In the genomic region with DNA sequence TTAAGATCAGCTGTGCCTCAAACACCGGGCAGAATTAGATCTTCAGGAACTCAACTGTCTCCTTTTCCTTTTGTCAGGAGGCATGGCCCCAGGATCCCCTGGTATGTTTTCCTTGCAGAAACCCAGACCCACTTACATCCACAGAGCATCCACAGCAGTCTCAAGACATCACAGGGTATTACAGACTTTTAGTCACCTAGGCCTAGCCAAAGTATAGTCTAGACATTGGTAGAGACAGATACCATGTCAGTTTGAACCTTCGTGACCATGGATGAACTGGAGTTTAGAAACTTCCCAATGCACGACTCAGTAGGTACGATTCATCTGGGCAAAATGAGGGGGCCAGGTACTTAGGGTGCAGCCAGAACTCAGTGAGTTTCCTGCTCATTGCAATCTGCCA, we compare ENCODE assay signal across 16 mouse cellular contexts. TPM values are rescaled to one million over a fixed set of nuclear protein-coding genes. Genes with fewer than 3 reads are reported as not detected.
A peak's percentile ranks its signal among the peaks of the same experiment; 100 is the strongest.
DNase-seq lines count a peak whose midpoint lies in the region; ATAC-seq and TF ChIP-seq lines count a peak whose summit lies in the region.
"Had no signal": no experiment of that assay in that cellular context is flagged by ENCODE, and none has a peak within 500 bp of the region (broad histone marks: within the 10 kb centered on the region; RNA-seq: fewer than 3 reads in every experiment).

No protein-coding gene starts in this region.

- intact Hi-C loops in heart, postnatal 25 days (cut with DNase I) = loop anchor here (5.0 to 10.0 kb wide), 2 partner anchors 86 to 234 kb away; partner anchors contain the start of gene Hmces
- intact Hi-C loops in left cerebral cortex, adult 2 months (cut with DNase I) = loop anchor here (5.0 kb wide), 2 partner anchors 111 to 161 kb away; partner anchors contain the start of genes Copg1, Gm45140 and Isy1
- intact Hi-C loops in left cerebral cortex, postnatal 10 days (cut with DNase I) = no loop called here

- H3K4me1 ChIP-seq in hindbrain, embryonic 15.5 days (replicated peaks) = peaks cover 13% of the 10 kb centered on the region
- peaks cover 6% of the 10 kb centered on the region; the same call in 1 of the 2 replicates for H3K4me1 ChIP-seq in hindbrain, postnatal 0 days (ENCODE audit: insufficient read depth, low read length)
- H3K4me1 ChIP-seq in CH12.LX (ENCODE audit: control insufficient read depth in 1 of 2, insufficient read depth in 2 of 2) = peaks cover 0 to 8% of the 10 kb centered on the region in 2 experiments; a peak in 2 of 4 replicates

- H3K4me2 ChIP-seq in hindbrain, embryonic 15.5 days = no peak overlapping the region
- H3K4me2 ChIP-seq in hindbrain, postnatal 0 days (ENCODE audit: low read depth, low read length) = no peak overlapping the region
- no peak overlapping the region for H3K4me2 ChIP-seq in CH12.LX (ENCODE audit: insufficient read depth, low read depth, poor library complexity, severe bottlenecking)
- H3K4me2 ChIP-seq: embryonic facial prominence, embryonic 13.5 days; embryonic facial prominence, embryonic 15.5 days; forebrain, embryonic 12.5 days had no signal

- dilution Hi-C loops in CH12.LX (cut with MboI; ENCODE audit: extremely low pct_ligation_motif_present, extremely low pct_unique_long_range_greater_than_20kb, low sequenced_read_pairs) = no loop called here

- no peak for TF ChIP-seq POLR2A in CH12.LX (IDR thresholded peaks at IDR 0.05; ENCODE audit: low read depth, low read length)

- no peak for TF ChIP-seq EP300 in CH12.LX (IDR thresholded peaks at IDR 0.05; ENCODE audit: low read length)

- no peaks in the 10 kb centered on the region; the same call in 1 of the 2 replicates for H3K79me2 ChIP-seq in CH12.LX (replicated peaks; ENCODE audit: control insufficient read depth, extremely low read depth, insufficient read depth, poor library complexity, severe bottlenecking)

- in situ Hi-C loops in CH12.LX (cut with MboI; ENCODE audit: low pct_ligation_motif_present, low pct_unique_long_range_greater_than_20kb, low sequenced_read_pairs) = no loop called here

- H3K27ac ChIP-seq in hindbrain, embryonic 15.5 days (replicated peaks) = 0 out of 2 replicates have a peak overlapping the region, but pooled peaks have one; percentile 23
- no peak overlapping the region for H3K27ac ChIP-seq in hindbrain, postnatal 0 days
- peak overlapping the region; percentile 44 for H3K27ac ChIP-seq in left cerebral cortex, adult 2 months
- 0 out of 2 replicates have a peak overlapping the region, but pooled peaks have one; percentile 11 for H3K27ac ChIP-seq in CH12.LX (ENCODE audit: insufficient read depth, low read depth)
- H3K27ac ChIP-seq: embryonic facial prominence, embryonic 13.5 days; embryonic facial prominence, embryonic 15.5 days; forebrain, embryonic 10.5 days; forebrain, embryonic 12.5 days had no signal

- TF ChIP-seq CTCF in hindbrain, postnatal 0 days (IDR thresholded peaks at IDR 0.05; ENCODE audit: low read depth) = no peak
- no peak for TF ChIP-seq CTCF in left cerebral cortex, adult 2 months (IDR thresholded peaks at IDR 0.05)
- TF ChIP-seq CTCF in CH12.LX (conservative IDR thresholded peaks at IDR 0.05 in 1 of 2, IDR thresholded peaks at IDR 0.05 in 1 of 2; ENCODE audit: low read depth in 2 of 2, low read length in 2 of 2) = no peak

- ATAC-seq in hindbrain, embryonic 15.5 days (ENCODE audit: low FRiP score, low read depth) = no peak
- ATAC-seq in hindbrain, postnatal 0 days = no peak
- ATAC-seq in granulocyte monocyte progenitor cell, adult 5-6 weeks (replicated peaks; ENCODE audit: poor library complexity, severe bottlenecking) = no peak
- ATAC-seq: Patski had no signal

- no peak for TF ChIP-seq RAD21 in CH12.LX (IDR thresholded peaks at IDR 0.05; ENCODE audit: low read depth, low read length)

- peaks cover 32% of the 10 kb centered on the region for H3K36me3 ChIP-seq in hindbrain, embryonic 15.5 days
- H3K36me3 ChIP-seq in hindbrain, postnatal 0 days (ENCODE audit: insufficient read depth, low read length) = peaks cover 24% of the 10 kb centered on the region
- peaks cover 44 to 57% of the 10 kb centered on the region in 2 experiments for H3K36me3 ChIP-seq in CH12.LX (replicated peaks in 1 of 2; ENCODE audit: control insufficient read depth in 1 of 2, insufficient read depth in 1 of 2, low read length in 1 of 2)

- no peak overlapping the region for H3K4me3 ChIP-seq in hindbrain, embryonic 15.5 days
- no peak overlapping the region for H3K4me3 ChIP-seq in hindbrain, postnatal 0 days (ENCODE audit: low read length)
- H3K4me3 ChIP-seq in left cerebral cortex, adult 2 months = no peak overlapping the region
- no peak overlapping the region for H3K4me3 ChIP-seq in CH12.LX (replicated peaks in 1 of 3; ENCODE audit: low read depth in 2 of 3, low read length in 2 of 3, poor library complexity in 1 of 3)
- H3K4me3 ChIP-seq: embryonic facial prominence, embryonic 13.5 days; embryonic facial prominence, embryonic 15.5 days; erythroblast, embryonic 14.5 days; forebrain, embryonic 10.5 days; forebrain, embryonic 12.5 days had no signal

- H3K9ac ChIP-seq in hindbrain, embryonic 15.5 days = no peak overlapping the region
- no peak overlapping the region for H3K9ac ChIP-seq in hindbrain, postnatal 0 days (replicated peaks; ENCODE audit: low read length)
- no peak overlapping the region for H3K9ac ChIP-seq in CH12.LX (ENCODE audit: insufficient read depth, low read depth)
- H3K9ac ChIP-seq: embryonic facial prominence, embryonic 13.5 days; embryonic facial prominence, embryonic 15.5 days; forebrain, embryonic 12.5 days had no signal

- 87% methylated on average over 4 of the region's 4 CpGs for WGBS in hindbrain, embryonic 15.5 days
- WGBS in hindbrain, postnatal 0 days = 86% methylated on average over 4 of the region's 4 CpGs

- no peaks in the 10 kb centered on the region for H3K27me3 ChIP-seq in hindbrain, embryonic 15.5 days
- H3K27me3 ChIP-seq in hindbrain, postnatal 0 days (ENCODE audit: insufficient read depth, low read length) = no peaks in the 10 kb centered on the region
- H3K27me3 ChIP-seq in CH12.LX (replicated peaks) = no peaks in the 10 kb centered on the region
- H3K27me3 ChIP-seq: embryonic facial prominence, embryonic 13.5 days; embryonic facial prominence, embryonic 15.5 days; forebrain, embryonic 12.5 days; Patski had no signal

- DNase-seq in heart, adult 11 months = peak; percentile 87
- DNase-seq in heart, postnatal 25 days (ENCODE audit: low spot score) = no peak
- DNase-seq in hindbrain, postnatal 0 days (ENCODE audit: low spot score) = no peak
- no peak for DNase-seq in left cerebral cortex, adult 2 months (ENCODE audit: extremely low spot score in 1 of 2, low spot score in 2 of 2)
- DNase-seq in left cerebral cortex, postnatal 10 days (ENCODE audit: extremely low spot score in 1 of 2, low spot score in 2 of 2) = no peak
- no peak for DNase-seq in CH12.LX (ENCODE audit: extremely low read depth)

- H3K9me3 ChIP-seq in hindbrain, embryonic 15.5 days = no peaks in the 10 kb centered on the region
- no peaks in the 10 kb centered on the region for H3K9me3 ChIP-seq in hindbrain, postnatal 0 days (ENCODE audit: low read length)
- no peaks in the 10 kb centered on the region for H3K9me3 ChIP-seq in CH12.LX (replicated peaks; ENCODE audit: low read length)
- H3K9me3 ChIP-seq: embryonic facial prominence, embryonic 13.5 days; embryonic facial prominence, embryonic 15.5 days; forebrain, embryonic 10.5 days; forebrain, embryonic 12.5 days; G1E had no signal

TF ChIP-seq in CH12.LX, 34 proteins besides CTCF, POLR2A, EP300 and RAD21 (continues in another document):
- TF ChIP-seq GABPA (IDR thresholded peaks at IDR 0.05; ENCODE audit: insufficient replicate concordance, low read depth, low read length) = no peak
- TF ChIP-seq TBP (conservative IDR thresholded peaks at IDR 0.05; ENCODE audit: low read depth, low read length) = no peak
- no peak for TF ChIP-seq JUND (conservative IDR thresholded peaks at IDR 0.05; ENCODE audit: low read depth, low read length)
- no peak for TF ChIP-seq MAX (IDR thresholded peaks at IDR 0.05; ENCODE audit: low read length)
- TF ChIP-seq BHLHE40 (IDR thresholded peaks at IDR 0.05; ENCODE audit: low read depth, low read length) = no peak
- TF ChIP-seq MAFK (IDR thresholded peaks at IDR 0.05; ENCODE audit: insufficient replicate concordance, low read length) = no peak
- no peak for TF ChIP-seq MYC (IDR thresholded peaks at IDR 0.05; ENCODE audit: low read depth, low read length)
- TF ChIP-seq MAZ (IDR thresholded peaks at IDR 0.05; ENCODE audit: low read depth, low read length) = no peak
- no peak for TF ChIP-seq USF1 (IDR thresholded peaks at IDR 0.05; ENCODE audit: low read depth, low read length)
- TF ChIP-seq IRF4 (IDR thresholded peaks at IDR 0.05; ENCODE audit: low read depth, low read length) = no peak
- TF ChIP-seq JUN (IDR thresholded peaks at IDR 0.05; ENCODE audit: insufficient read depth, low read depth, low read length) = no peak
- TF ChIP-seq CHD1 (IDR thresholded peaks at IDR 0.05; ENCODE audit: low read depth, low read length) = no peak

RNA-seq across cellular contexts. Expression of gene H1fx, which starts 16.9 kb away (rescaled TPM):
- total RNA-seq in heart, postnatal 25 days (2021) = 1 to 10 TPM; 1.7 to 2.7 TPM
- polyA plus RNA-seq in hindbrain, embryonic 15.5 days (2015; fragmentation: Nextera tagmentation; extraction: Ambion mirVana) = 46.7 and 51.6 TPM in 2 replicates
- 21.9 and 58.5 TPM in 2 replicates for total RNA-seq in hindbrain, postnatal 0 days (2014; rRNA removed)
- 56.3 and 61.3 TPM in 2 replicates for polyA plus RNA-seq in hindbrain, postnatal 0 days (2015; fragmentation: Nextera tagmentation; extraction: Ambion mirVana)
- total RNA-seq in left cerebral cortex, adult 2 months (2021) = 10 to 100 TPM; 56.4 to 66.3 TPM
- 10 to 100 TPM; 70.6 to 73.5 TPM for total RNA-seq in left cerebral cortex, postnatal 10 days (2021)
- total RNA-seq in CH12.LX (2012; rRNA removed) (0.08 TPM in 1 of 2 replicates, not detected in the other), CH12.LX (2014; rRNA removed) (not detected in 2 replicates)
- not detected in 2 replicates for polyA plus RNA-seq in CH12.LX (2012; ENCODE audit: insufficient read length, low read depth)
- 1.4 and 4.9 TPM in 2 replicates for total RNA-seq in granulocyte monocyte progenitor cell, adult 5-6 weeks (2014; fragmentation: Nextera tagmentation)
- total RNA-seq in granulocyte monocyte progenitor cell, adult 5-6 weeks (2017) = 0.78 and 2.7 TPM in 2 replicates
- total RNA-seq: G1E had no signal
- polyA plus RNA-seq: CD4-positive, CD25-positive, alpha-beta regulatory T cell, adult 4 months; G1E had no signal

RNA-seq across cellular contexts. Expression of gene Rab7, which starts 46.7 kb away (rescaled TPM):
- total RNA-seq in heart, postnatal 25 days (2021) = 100 to 1,000 TPM; 292 to 305 TPM
- polyA plus RNA-seq in hindbrain, embryonic 15.5 days (2015; fragmentation: Nextera tagmentation; extraction: Ambion mirVana) = 341 and 360 TPM in 2 replicates
- 88.3 and 90.0 TPM in 2 replicates for total RNA-seq in hindbrain, postnatal 0 days (2014; rRNA removed)
- 325 and 345 TPM in 2 replicates for polyA plus RNA-seq in hindbrain, postnatal 0 days (2015; fragmentation: Nextera tagmentation; extraction: Ambion mirVana)
- 100 to 1,000 TPM; 314 to 317 TPM for total RNA-seq in left cerebral cortex, adult 2 months (2021)
- total RNA-seq in left cerebral cortex, postnatal 10 days (2021) = 100 to 1,000 TPM; 325 to 332 TPM
- total RNA-seq in CH12.LX (2012; rRNA removed) = 58.6 and 64.1 TPM in 2 replicates
- total RNA-seq in CH12.LX (2014; rRNA removed) = 56.4 and 68.9 TPM in 2 replicates
- polyA plus RNA-seq in CH12.LX (2012; ENCODE audit: insufficient read length, low read depth) = 361 and 367 TPM in 2 replicates
- total RNA-seq in granulocyte monocyte progenitor cell, adult 5-6 weeks (2014; fragmentation: Nextera tagmentation) = 239 and 246 TPM in 2 replicates
- 89.1 and 102 TPM in 2 replicates for total RNA-seq in granulocyte monocyte progenitor cell, adult 5-6 weeks (2017)
